Mouse (Mus musculus) heart, postnatal 36 days (tissue): ENCODE data around the gene Tasp1. TPM values are rescaled to one million over a fixed set of nuclear protein-coding genes. Genes with fewer than 3 reads are reported as not detected.
A peak's percentile ranks its signal among the peaks of the same experiment; 100 is the strongest.
"Not testable (repeated sequence)": the region's sequence is repeated elsewhere in the genome, so short reads cannot be mapped to it uniquely, and the experiment has no call there.

Experiments
- DNase-seq, 2 experiments: peaks; one replicate each; pipeline ENCODE4 v3.0.0; 2021 to 2022
- intact Hi-C: fragments of 180-260 bp; cut with DNase I; formaldehyde crosslinking; loops from one replicate; pipeline ENCODE4 v1.15.1; 2025
- total RNA-seq, 2 experiments: library from RNA; stranded (reverse); gene quantifications; 2 replicates each; pipeline ENCODE4 v1.2.3; 2021

Tasp1 gene
- total RNA-seq, 2 experiments from 2014 or later = 6.5 to 7.0 TPM

DNA sequence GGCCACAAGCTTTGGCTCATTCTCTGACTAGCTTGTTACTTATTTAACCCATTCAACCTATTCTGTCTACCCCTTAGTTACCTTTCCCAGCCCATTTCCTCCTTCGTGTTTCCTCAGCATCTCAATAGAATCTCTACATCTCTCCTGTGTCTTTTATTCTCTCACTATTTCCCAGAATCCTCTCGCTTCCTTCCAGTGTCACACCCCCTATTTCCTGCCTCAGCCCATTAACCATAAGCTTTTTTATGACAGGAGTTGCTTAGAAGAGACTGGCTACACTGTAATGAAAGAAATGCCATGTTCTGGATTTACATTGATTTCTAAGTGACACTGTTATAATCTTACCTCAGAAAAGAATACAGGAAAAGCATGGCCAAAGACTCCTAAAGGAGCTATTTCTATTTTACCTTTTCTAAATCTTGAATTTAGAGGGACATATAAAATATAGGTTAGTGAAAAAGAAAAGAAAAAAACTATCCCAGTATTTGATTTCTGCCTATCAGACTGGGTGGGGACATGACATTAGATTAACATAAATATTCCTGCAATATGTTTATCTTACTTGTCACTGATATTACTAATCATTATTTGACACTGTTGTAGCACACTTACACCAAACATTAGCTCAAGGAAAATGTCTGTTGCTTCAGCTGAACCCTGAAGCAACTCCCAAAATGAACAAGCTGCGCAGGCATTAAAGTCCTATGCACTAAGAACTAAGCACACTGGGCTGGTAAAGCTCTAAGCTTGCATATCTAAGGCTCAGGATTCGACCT lies 6.3 kb downstream of the Tasp1 start:
- no peak for DNase-seq
- intact Hi-C loops = no loop called here

GRCm38 (mm10) chr2:140058125-140058524 lies 8.5 kb downstream of the Tasp1 start:
- intact Hi-C loops = no loop called here

GRCm38 (mm10) chr2:140051607-140052126 lies 14.9 kb downstream of the Tasp1 start:
- no peak for DNase-seq
- intact Hi-C loops = no loop called here

More at GRCm38 (mm10) chr2:140058125-140058524, 8.5 kb downstream of the Tasp1 start:
- DNase-seq = no peak

GRCm38 (mm10) chr2:140042522-140043131 lies 24.0 kb downstream of the Tasp1 start:
- DNase-seq = no peak
- intact Hi-C loops = no loop called here

DNA sequence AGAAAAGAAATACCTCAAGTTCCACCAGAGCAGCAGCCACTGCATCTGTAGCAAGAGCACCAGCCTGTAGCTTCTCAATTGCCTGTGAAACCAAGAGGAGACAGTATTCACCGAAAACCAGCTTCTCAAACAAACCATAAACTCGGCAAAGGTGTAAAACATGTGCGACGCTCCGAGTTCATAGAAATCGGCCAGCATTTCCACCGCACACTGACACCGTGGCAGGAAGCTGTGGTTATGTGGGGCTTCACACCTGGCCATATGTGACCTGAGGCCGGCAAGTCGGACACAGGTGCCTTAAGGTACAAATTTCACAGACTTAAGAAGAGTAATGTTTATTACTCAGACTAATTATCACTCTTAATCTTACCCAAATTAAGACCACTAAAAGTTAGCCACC lies 24.5 kb downstream of the Tasp1 start:
- intact Hi-C loops = no loop called here
- no peak for DNase-seq

- intact Hi-C loops = no loop called here
Measured at GRCm38 (mm10) chr2:140037459-140037858, 29.1 kb downstream of the Tasp1 start.

GRCm38 (mm10) chr2:140036854-140037253 lies 29.8 kb downstream of the Tasp1 start:
- intact Hi-C loops = no loop called here
- DNase-seq = no peak

More at GRCm38 (mm10) chr2:140037459-140037858, 29.1 kb downstream of the Tasp1 start:
- DNase-seq = no peak

DNA sequence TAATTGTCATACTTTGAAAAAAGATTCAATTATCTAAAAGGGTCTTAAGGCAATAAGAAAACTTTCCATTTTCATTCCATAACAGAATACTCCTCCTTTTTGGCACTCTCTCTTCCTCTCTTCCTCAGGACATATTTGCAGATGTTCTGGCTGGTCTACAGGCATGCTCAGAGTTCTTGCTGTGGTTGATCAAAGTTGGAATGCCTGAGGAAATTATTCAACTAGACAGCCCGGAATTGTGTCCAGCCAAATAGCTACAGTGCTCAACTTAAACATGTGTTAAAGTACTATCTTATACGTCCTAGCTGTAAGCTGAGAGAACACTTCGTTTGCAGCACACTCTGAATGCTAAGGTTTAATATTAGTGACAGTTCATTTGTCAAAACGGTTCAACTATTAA lies 41.7 kb downstream of the Tasp1 start:
- no peak for DNase-seq
- intact Hi-C loops = no loop called here

DNA sequence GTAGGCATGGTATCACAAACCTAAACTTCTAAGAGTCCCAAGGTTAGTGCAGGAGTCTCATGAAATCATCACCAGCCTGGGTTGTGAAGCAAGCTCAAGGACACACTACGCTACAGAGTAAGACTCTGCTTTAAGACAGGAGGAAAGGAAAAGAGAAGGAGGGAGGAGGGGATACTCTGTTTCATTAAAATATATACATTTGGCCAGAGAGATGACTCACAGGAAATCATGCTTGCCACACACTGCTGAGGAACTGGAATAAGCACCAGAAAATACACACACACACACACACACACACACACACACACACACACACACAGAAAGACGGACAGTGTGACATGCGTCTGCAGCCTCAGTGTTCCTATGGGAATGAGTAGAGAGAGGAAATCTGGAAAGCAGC lies 59.2 kb downstream of the Tasp1 start:
- intact Hi-C loops = no loop called here
- DNase-seq = no peak

DNA sequence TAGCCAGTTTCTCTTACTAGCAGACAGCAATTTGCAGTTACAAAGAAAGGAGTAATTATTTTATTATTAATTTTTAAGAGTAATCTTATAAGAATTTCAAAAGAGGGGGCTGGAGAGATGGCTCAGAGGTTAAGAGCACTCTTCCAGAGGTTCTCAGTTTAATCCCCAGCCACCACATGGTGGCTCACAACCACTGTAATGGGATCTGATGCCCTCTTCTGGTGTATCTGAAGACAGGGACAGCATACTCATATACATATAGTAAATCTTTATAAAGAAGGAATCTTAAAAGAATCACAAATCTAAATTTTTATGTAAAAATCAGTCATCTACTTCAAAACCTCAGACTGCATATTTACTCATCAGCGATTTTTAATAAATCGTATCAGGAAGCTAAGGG lies 68.4 kb downstream of the Tasp1 start:
- no peak for DNase-seq
- intact Hi-C loops = no loop called here

DNA sequence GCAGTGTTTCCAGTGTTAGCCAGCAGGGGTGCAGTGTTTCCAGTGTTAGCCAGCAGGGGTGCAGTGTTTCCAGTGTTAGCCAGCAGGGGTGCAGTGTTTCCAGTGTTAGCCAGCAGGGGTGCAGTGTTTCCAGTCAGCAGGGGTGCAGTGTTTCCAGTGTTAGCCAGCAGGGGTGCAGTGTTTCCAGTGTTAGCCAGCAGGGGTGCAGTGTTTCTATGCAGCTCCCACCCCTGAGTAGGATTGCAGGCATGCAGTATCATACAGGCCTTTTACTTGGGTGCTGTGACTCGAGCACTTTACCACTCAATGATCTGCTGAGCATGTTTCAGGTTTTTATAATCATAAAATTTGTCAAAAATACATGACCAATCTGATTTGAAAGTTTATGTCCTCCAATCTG lies 76.7 kb downstream of the Tasp1 start:
- intact Hi-C loops = loop anchor here (5.0 kb wide), 1 partner anchor 167 kb away; no protein-coding TSS in a partner anchor
- not testable (repeated sequence) for DNase-seq

- no peak for DNase-seq
- intact Hi-C loops = loop anchor here (5.0 kb wide), 2 partner anchors 190 to 375 kb away; no protein-coding TSS in a partner anchor
Measured at GRCm38 (mm10) chr2:139967451-139967850, 99.2 kb downstream of the Tasp1 start.

DNA sequence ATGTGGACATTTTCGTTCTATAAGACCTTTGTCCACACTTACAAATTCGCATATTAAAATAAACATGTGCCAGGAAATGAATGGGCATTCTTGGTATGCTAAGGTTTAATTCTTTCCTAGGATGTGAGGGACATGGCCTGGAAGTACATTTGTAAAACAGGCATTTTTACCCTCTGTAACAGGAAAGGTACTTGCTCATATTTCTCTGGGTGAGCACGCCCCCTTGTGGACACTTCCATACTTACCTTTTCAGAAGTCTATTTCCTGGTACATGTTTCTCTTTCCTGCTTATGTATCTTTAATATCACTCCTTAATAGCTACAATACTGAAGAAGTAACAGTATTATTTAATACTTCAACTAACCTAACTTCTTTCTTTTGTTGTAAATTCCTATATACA lies 100.3 kb downstream of the Tasp1 start:
- intact Hi-C loops = loop anchor here (5.0 kb wide), 2 partner anchors 189 to 374 kb away; no protein-coding TSS in a partner anchor
- DNase-seq = peak; percentile 26 to 47

DNA sequence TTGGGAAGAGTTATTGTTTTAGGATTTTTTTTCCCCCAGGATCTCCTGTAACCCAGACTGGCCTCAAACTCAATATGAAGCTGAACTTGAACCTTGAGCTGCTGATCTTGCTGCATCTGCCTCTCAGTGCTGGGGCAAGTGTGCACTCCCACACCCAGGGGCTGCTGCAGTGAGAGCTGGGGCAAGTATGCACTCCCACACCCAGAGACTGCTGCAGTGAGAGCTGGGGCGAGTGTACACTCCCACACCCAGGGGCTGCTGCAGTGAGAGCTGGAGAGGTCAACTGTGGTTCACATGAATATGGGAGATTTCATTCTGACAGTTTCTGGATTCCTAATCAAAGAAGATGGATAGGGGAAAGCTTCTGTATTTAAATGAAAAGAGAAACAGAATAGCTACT lies 117.8 kb downstream of the Tasp1 start:
- no peak for DNase-seq
- intact Hi-C loops = no loop called here

DNA sequence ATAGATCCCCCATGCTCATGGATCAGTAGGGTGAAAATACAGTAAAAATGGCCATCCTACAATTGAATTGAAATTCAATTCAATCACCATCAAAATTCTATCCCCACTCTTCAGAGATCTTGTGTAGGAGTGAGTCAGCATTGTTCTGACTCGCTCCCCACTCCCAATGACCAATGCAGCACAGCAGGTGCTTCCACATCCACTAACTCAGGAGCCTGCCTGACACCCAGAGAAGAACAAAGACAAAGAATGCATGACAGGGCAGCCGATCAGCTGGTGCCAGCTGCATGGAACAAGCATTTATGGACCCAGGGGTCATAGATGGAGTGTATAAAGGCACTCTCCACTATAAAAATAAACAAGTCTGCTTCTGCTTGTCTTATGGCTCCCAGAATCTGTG lies 129.0 kb downstream of the Tasp1 start:
- intact Hi-C loops = no loop called here
- DNase-seq = no peak

- intact Hi-C loops = no loop called here
- DNase-seq = no peak
Measured at GRCm38 (mm10) chr2:139934577-139934976, 132.0 kb downstream of the Tasp1 start.

GRCm38 (mm10) chr2:139934033-139934572 lies 132.5 kb downstream of the Tasp1 start:
- intact Hi-C loops = no loop called here
- DNase-seq = no peak

GRCm38 (mm10) chr2:139932211-139932610 lies 134.4 kb downstream of the Tasp1 start:
- intact Hi-C loops = no loop called here
- no peak for DNase-seq

DNA sequence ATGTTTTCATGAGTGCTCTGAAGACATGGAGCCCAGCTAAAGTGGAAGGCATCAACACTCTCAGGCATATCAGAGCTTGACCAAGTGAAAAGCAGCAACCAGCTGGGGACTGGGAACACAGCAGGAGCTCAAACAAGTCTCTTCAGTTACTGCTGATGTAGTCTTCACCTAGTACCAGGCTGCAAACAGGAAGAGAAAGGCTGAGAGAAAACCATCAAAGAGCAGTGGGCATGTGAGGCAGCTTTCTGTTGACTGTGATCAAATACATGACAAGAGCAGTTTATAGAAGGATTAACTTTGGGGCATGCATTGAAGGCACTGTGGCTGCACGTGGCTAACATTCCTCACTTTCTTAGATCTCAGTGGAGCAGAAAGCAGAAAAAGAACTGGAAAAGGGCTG lies 141.7 kb downstream of the Tasp1 start:
- no peak for DNase-seq
- intact Hi-C loops = no loop called here

- DNase-seq, intact Hi-C loops: not testable (repeated sequence)
Measured at GRCm38 (mm10) chr2:139921395-139921794, 145.2 kb downstream of the Tasp1 start.

DNA sequence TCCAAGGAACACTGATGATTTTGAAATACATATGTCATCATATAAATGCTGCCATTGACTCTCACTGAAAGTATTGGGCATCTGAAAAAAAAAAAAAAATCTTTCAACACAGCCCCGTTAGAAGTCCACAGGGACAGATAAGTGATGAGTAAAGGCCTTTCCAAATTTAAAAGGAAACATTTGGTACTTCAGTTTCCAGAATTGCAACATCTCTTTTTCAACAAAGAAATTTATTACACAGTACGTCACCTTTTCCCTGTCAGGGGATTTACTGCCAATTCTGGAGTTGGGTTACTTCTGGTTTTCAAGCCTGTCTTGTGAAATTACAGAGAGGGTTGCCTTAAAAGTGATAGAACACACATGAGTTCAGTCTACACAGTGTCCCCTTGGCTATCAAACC lies 146.8 kb downstream of the Tasp1 start:
- DNase-seq = no peak
- intact Hi-C loops = no loop called here
